Mouse (Mus musculus) myocyte (in vitro differentiated cells): Measurements from ENCODE around the gene Cnot2.

Experiments
- CEBPB ChIP-seq: IDR thresholded peaks from 2 replicates; pipeline ENCODE4 v1.6.1; 2011; ENCODE audit warnings: mild to moderate bottlenecking, moderate library complexity; ENCODE audit not compliant: poor library complexity, insufficient read depth, severe bottlenecking
- E2F4 ChIP-seq: IDR thresholded peaks from one replicate; pipeline ENCODE4 v1.6.1; 2011; ENCODE audit warnings: mild to moderate bottlenecking, control low read depth, moderate library complexity; ENCODE audit not compliant: insufficient read depth
- MAX ChIP-seq: IDR thresholded peaks from one replicate; pipeline ENCODE4 v1.6.1; 2011; ENCODE audit warnings: low read depth, mild to moderate bottlenecking, control low read depth
- MYOD1 ChIP-seq, 3 experiments: IDR thresholded peaks; one replicate each; pipeline ENCODE4 v1.6.1; 2011; ENCODE audit warnings: control low read depth in 2 of 3, low read depth in 2 of 3, mild to moderate bottlenecking in 2 of 3, moderate library complexity in 1 of 3; ENCODE audit not compliant: insufficient read length in 2 of 3, control insufficient read depth in 1 of 3
- MYOG ChIP-seq, 3 experiments: IDR thresholded peaks; one replicate each; pipeline ENCODE4 v1.6.1; 2011; ENCODE audit warnings: control low read depth in 2 of 3, low read depth in 2 of 3, mild to moderate bottlenecking in 2 of 3; ENCODE audit not compliant: insufficient read length in 2 of 3, control insufficient read depth in 1 of 3, insufficient read depth in 1 of 3
- POLR2A ChIP-seq: IDR thresholded peaks from one replicate; pipeline ENCODE4 v1.6.1; 2011; ENCODE audit warnings: low read depth, mild to moderate bottlenecking, control low read depth, moderate library complexity; ENCODE audit not compliant: insufficient read length
- POLR2AphosphoS2 ChIP-seq: IDR thresholded peaks from one replicate; pipeline ENCODE4 v1.6.1; 2011; ENCODE audit warnings: low read depth, control low read depth; ENCODE audit not compliant: insufficient read length
- REST ChIP-seq: IDR thresholded peaks from one replicate; pipeline ENCODE4 v1.6.1; 2011; ENCODE audit warnings: mild to moderate bottlenecking, control low read depth, moderate library complexity; ENCODE audit not compliant: insufficient read depth, insufficient read length
- TCF12 ChIP-seq: IDR thresholded peaks from one replicate; pipeline ENCODE4 v1.6.1; 2011; ENCODE audit warnings: mild to moderate bottlenecking, control low read depth; ENCODE audit not compliant: poor library complexity, insufficient read depth, severe bottlenecking
- TCF3 ChIP-seq: IDR thresholded peaks from one replicate; pipeline ENCODE4 v1.6.1; 2011; ENCODE audit warnings: low read depth, control low read depth; ENCODE audit not compliant: insufficient read length
- USF1 ChIP-seq: IDR thresholded peaks from one replicate; pipeline ENCODE4 v1.6.1; 2011; ENCODE audit warnings: low read depth, mild to moderate bottlenecking, control low read depth, moderate library complexity

DNA sequence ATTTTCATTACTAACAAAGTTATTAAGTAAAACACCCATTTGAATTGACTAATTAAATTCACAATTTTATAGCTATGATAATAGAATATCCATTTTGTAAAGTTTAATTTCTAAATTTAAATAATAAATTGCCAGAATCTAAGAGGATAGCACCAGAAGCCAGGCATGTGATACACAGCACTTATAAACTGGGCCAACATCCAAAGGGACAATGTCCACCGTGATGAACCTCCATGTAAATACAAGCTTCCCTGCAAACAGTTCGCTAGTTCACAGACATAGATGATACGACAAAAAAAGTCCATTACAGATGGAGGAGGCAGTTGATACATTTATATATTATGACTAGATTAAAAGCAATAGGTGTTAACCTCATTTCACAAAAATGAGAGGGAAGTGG lies 88.5 kb downstream of the Cnot2 start:
- TF ChIP-seq POLR2A (no peak), MYOD1 (IDR thresholded peaks at IDR 0.05; ENCODE audit: control insufficient read depth in 1 of 3, insufficient read length in 2 of 3, low read depth in 2 of 3) (no peak), E2F4 (no peak), MAX (no peak), TCF12 (no peak), POLR2AphosphoS2 (no peak), TCF3 (no peak), CEBPB (no peak), USF1 (no peak), MYOG (IDR thresholded peaks at IDR 0.05; ENCODE audit: control insufficient read depth in 1 of 3, insufficient read depth in 1 of 3, insufficient read length in 2 of 3, low read depth in 2 of 3) (no peak), REST (no peak)
